Mouse (Mus musculus) hindbrain, embryonic 11.5 days (tissue): Measurements from ENCODE around the gene Snd1. TPM values are rescaled to one million over a fixed set of nuclear protein-coding genes. Genes with fewer than 3 reads are reported as not detected.
A peak's percentile ranks its signal among the peaks of the same experiment; 100 is the strongest.

Source experiments
- ATAC-seq: fragments of 200-750 bp; cut with Nextera tagmentation; 2 replicates; pipeline ENCODE4 v1.8.0; 2017; ENCODE audit warnings: mild to moderate bottlenecking, moderate TSS enrichment, moderate library complexity; ENCODE audit not compliant: low FRiP score
- DNase-seq: peaks from one replicate; pipeline ENCODE4 v3.0.0-alpha.2; 2015; ENCODE audit warnings: low spot score
- H3K27ac ChIP-seq: fragments of 300-500 bp; sonication (generic); 2 replicates; pipeline ENCODE4 v1.5.1; 2014; ENCODE audit warnings: mild to moderate bottlenecking, low read depth, low read length
- H3K27me3 ChIP-seq: fragments of 300-500 bp; sonication (generic); 2 replicates; pipeline ENCODE4 v1.6.1; 2014; ENCODE audit warnings: mild to moderate bottlenecking, low read length, moderate library complexity, mixed read lengths; ENCODE audit not compliant: control insufficient read depth, insufficient read depth
- H3K36me3 ChIP-seq: fragments of 300-500 bp; sonication (generic); 2 replicates; pipeline ENCODE4 v1.6.1; 2014; ENCODE audit warnings: mild to moderate bottlenecking, low read length, moderate library complexity, mixed read lengths; ENCODE audit not compliant: control insufficient read depth, insufficient read depth
- H3K4me1 ChIP-seq: fragments of 300-500 bp; sonication (generic); replicated peaks from 2 replicates; pipeline ENCODE4 v1.6.1; 2014; ENCODE audit warnings: low read length, mixed read lengths; ENCODE audit not compliant: control insufficient read depth, insufficient read depth
- H3K4me2 ChIP-seq: fragments of 300-500 bp; sonication (generic); replicated peaks from 2 replicates; pipeline ENCODE4 v1.6.1; 2014; ENCODE audit warnings: mild to moderate bottlenecking, low read depth, low read length
- H3K4me3 ChIP-seq: fragments of 300-500 bp; sonication (generic); 2 replicates; pipeline ENCODE4 v1.5.1; 2014; ENCODE audit warnings: low read depth, low read length
- H3K9ac ChIP-seq: fragments of 300-500 bp; sonication (generic); 2 replicates; pipeline ENCODE4 v1.6.1; 2014; ENCODE audit warnings: low read depth, low read length
- H3K9me3 ChIP-seq: fragments of 300-500 bp; sonication (generic); 2 replicates; pipeline ENCODE4 v1.6.1; 2016; ENCODE audit warnings: low read length; ENCODE audit not compliant: control insufficient read depth
- WGBS: fragments of 180-500 bp; shearing (Covaris S2); extraction: QIAGEN DNeasy Blood & Tissue Kit; methylation state at CpG from one replicate; pipeline ENCODE4 v1.1.7; 2014; 5-methylcytosine and 5-hydroxymethylcytosine counted together
- polyA plus RNA-seq: library from polyadenylated mRNA; unstranded; fragments of >200 nt; fragmentation: Nextera tagmentation; extraction: Ambion mirVana; gene quantifications from 2 replicates; pipeline ENCODE4 v1.2.1, GENCODE M21; 2014

The Snd1 gene
- polyA plus RNA-seq, 1 experiment from 2014 or later = 86.2 TPM

GRCm38 (mm10) chr6:28850326-28850900, 375.5 kb downstream of the Snd1 start:
- DNase-seq (no peak), ATAC-seq (no peak)
- Histone ChIP-seq H3K9ac (no peak overlapping the region), H3K9me3 (no peaks in the 10 kb centered on the region), H3K4me1 (peaks cover 10% of the 10 kb centered on the region), H3K27me3 (no peaks in the 10 kb centered on the region), H3K4me3 (no peak overlapping the region), H3K4me2 (no peak overlapping the region), H3K27ac (no peak overlapping the region), H3K36me3 (no peaks in the 10 kb centered on the region)
- 91% methylated on average over 9 of the region's 9 CpGs for WGBS

GRCm38 (mm10) chr6:28852342-28852741, 377.4 kb downstream of the Snd1 start:
- H3K36me3 ChIP-seq = no peaks in the 10 kb centered on the region
- no peaks in the 10 kb centered on the region for H3K9me3 ChIP-seq
- DNase-seq = no peak
- no peak overlapping the region for H3K27ac ChIP-seq
- no peak overlapping the region for H3K4me3 ChIP-seq
- 73% methylated on average over 7 of the region's 7 CpGs for WGBS
- peaks cover 10% of the 10 kb centered on the region for H3K4me1 ChIP-seq
- H3K4me2 ChIP-seq = no peak overlapping the region
- H3K9ac ChIP-seq = no peak overlapping the region
- no peaks in the 10 kb centered on the region for H3K27me3 ChIP-seq
- ATAC-seq = no peak

- Histone ChIP-seq H3K4me1 (peaks cover 10% of the 10 kb centered on the region), H3K9ac (0 out of 2 replicates have a peak overlapping the region, but pooled peaks have one; percentile 15)
- WGBS = 60% methylated on average over 3 of the region's 3 CpGs
These were observed 378.2 kb downstream of the Snd1 start for GRCm38 (mm10) chr6:28853164-28853563.

GRCm38 (mm10) chr6:28853654-28854053, 378.7 kb downstream of the Snd1 start:
- ATAC-seq (no peak), DNase-seq (no peak)
- Histone ChIP-seq H3K36me3 (no peaks in the 10 kb centered on the region), H3K4me1 (peaks cover 10% of the 10 kb centered on the region), H3K9me3 (no peaks in the 10 kb centered on the region), H3K27ac (peak overlapping the region; percentile 24; the same call in 1 of the 2 replicates), H3K4me3 (no peak overlapping the region), H3K9ac (0 out of 2 replicates have a peak overlapping the region, but pooled peaks have one; percentile 15), H3K4me2 (no peak overlapping the region), H3K27me3 (no peaks in the 10 kb centered on the region)
- 19% methylated on average over 2 of the region's 2 CpGs for WGBS

More at GRCm38 (mm10) chr6:28853164-28853563, 378.2 kb downstream of the Snd1 start:
- Histone ChIP-seq H3K27me3 (no peaks in the 10 kb centered on the region), H3K36me3 (no peaks in the 10 kb centered on the region), H3K9me3 (no peaks in the 10 kb centered on the region), H3K4me2 (no peak overlapping the region), H3K27ac (peak overlapping the region; percentile 24; the same call in 1 of the 2 replicates), H3K4me3 (no peak overlapping the region)
- ATAC-seq (no peak), DNase-seq (no peak)

- no peak overlapping the region for H3K27ac ChIP-seq
- 58% methylated on average over 8 of the region's 8 CpGs for WGBS
- ATAC-seq (no peak), DNase-seq (no peak)
- no peak overlapping the region for H3K4me3 ChIP-seq
- no peak overlapping the region for H3K9ac ChIP-seq
- H3K36me3 ChIP-seq = no peaks in the 10 kb centered on the region
- H3K4me2 ChIP-seq = no peak overlapping the region
- H3K27me3 ChIP-seq = no peaks in the 10 kb centered on the region
- peaks cover 10% of the 10 kb centered on the region for H3K4me1 ChIP-seq
- H3K9me3 ChIP-seq = no peaks in the 10 kb centered on the region
These were observed 379.7 kb downstream of the Snd1 start for GRCm38 (mm10) chr6:28854598-28854997.

GRCm38 (mm10) chr6:28855442-28855841, 380.5 kb downstream of the Snd1 start:
- H3K36me3 ChIP-seq = no peaks in the 10 kb centered on the region
- no peak overlapping the region for H3K9ac ChIP-seq
- WGBS = 23% methylated on average over 3 of the region's 3 CpGs
- no peak overlapping the region for H3K27ac ChIP-seq
- no peak overlapping the region for H3K4me2 ChIP-seq
- H3K9me3 ChIP-seq = no peaks in the 10 kb centered on the region
- no peaks in the 10 kb centered on the region for H3K27me3 ChIP-seq
- no peak overlapping the region for H3K4me3 ChIP-seq
- ATAC-seq (no peak), DNase-seq (no peak)
- peaks cover 10% of the 10 kb centered on the region for H3K4me1 ChIP-seq

- no peaks in the 10 kb centered on the region for H3K36me3 ChIP-seq
- no peaks in the 10 kb centered on the region for H3K27me3 ChIP-seq
- no peak overlapping the region for H3K4me2 ChIP-seq
- 79% methylated on average over 4 of the region's 4 CpGs for WGBS
- no peak overlapping the region for H3K9ac ChIP-seq
- H3K27ac ChIP-seq = no peak overlapping the region
- no peak for DNase-seq
- no peaks in the 10 kb centered on the region for H3K9me3 ChIP-seq
- H3K4me3 ChIP-seq = no peak overlapping the region
- no peak for ATAC-seq
- H3K4me1 ChIP-seq = peaks cover 10% of the 10 kb centered on the region
These were observed 381.9 kb downstream of the Snd1 start for GRCm38 (mm10) chr6:28856789-28857188.

- no peaks in the 10 kb centered on the region for H3K9me3 ChIP-seq
- 88% methylated on average over 2 of the region's 2 CpGs for WGBS
- H3K4me2 ChIP-seq = no peak overlapping the region
- no peak overlapping the region for H3K4me3 ChIP-seq
- no peak for DNase-seq
- no peaks in the 10 kb centered on the region for H3K36me3 ChIP-seq
- H3K9ac ChIP-seq = no peak overlapping the region
- H3K27me3 ChIP-seq = no peaks in the 10 kb centered on the region
- peaks cover 10% of the 10 kb centered on the region for H3K4me1 ChIP-seq
- no peak overlapping the region for H3K27ac ChIP-seq
- ATAC-seq = no peak
These were observed 382.6 kb downstream of the Snd1 start for GRCm38 (mm10) chr6:28857198-28858180.
